Comparison of ENCODE assay signal across 20 mouse cellular contexts in the genomic region with DNA sequence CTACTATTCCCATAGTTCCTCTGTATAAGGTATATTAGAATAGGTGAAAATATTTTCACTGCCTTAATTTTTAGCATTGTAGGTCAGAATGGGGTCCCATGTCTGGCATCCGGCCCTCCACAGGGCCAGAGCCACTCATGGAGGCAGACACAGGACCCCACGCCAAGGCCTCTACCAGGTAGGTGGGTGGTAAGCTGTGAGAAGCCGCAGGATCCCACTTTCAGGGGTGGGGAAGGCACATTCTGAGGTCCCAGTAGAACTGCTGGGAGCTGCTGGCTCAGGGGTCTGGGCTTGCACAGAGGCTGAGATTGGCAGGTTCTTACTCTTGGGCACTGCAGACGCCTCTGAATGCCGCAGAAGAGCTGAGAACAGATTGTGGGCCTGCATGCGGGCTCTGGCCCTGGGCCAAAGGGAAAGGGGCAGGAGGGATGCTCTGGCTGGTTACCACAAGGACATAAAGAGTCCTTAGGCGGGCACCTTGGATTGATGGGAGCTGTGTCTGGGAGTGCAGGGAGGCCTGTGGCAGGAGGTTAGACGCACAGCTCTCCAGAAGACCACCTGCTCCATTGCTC.
DNase-seq lines count a peak whose midpoint lies in the region; ATAC-seq lines count a peak whose summit lies in the region.
"Had no signal": no experiment of that assay in that cellular context is flagged by ENCODE, and none has a peak within 500 bp of the region (broad histone marks: within the 10 kb centered on the region; RNA-seq: fewer than 3 reads in every experiment).

No protein-coding gene starts in this region.

- 96% methylated on average over 8 of the region's 8 CpGs for WGBS in limb, embryonic 10.5 days
- WGBS in intestine, embryonic 15.5 days, result 91% methylated on average over 8 of the region's 8 CpGs

- H3K4me1 ChIP-seq in limb, embryonic 10.5 days, result no peaks in the 10 kb centered on the region
- H3K4me1 ChIP-seq in intestine, embryonic 15.5 days (replicated peaks), result no peaks in the 10 kb centered on the region
- H3K4me1 ChIP-seq: embryonic facial prominence, embryonic 12.5 days; heart, embryonic 10.5 days; midbrain, embryonic 10.5 days had no signal

- DNase-seq in adrenal gland, postnatal 25 days, result peak; percentile 1
- DNase-seq in adrenal gland, adult 18-20 months (ENCODE audit: low spot score in 2 of 2), result no peak
- peak; percentile 56 for DNase-seq in left cerebral cortex, postnatal 4 days
- DNase-seq in left cerebral cortex, adult 9 months (ENCODE audit: low spot score in 2 of 2), result no peak
- DNase-seq in cerebellum, adult 18-20 months, result peak; percentile 59 to 70
- DNase-seq in cerebellum, postnatal 36 days, result peak; percentile 56 to 77
- no peak for DNase-seq in limb, embryonic 10.5 days (ENCODE audit: low spot score)
- DNase-seq: gastrocnemius, postnatal 25 days; heart, postnatal 14 days; lung, embryonic 14.5 days; lung, postnatal 4 days; right cerebral cortex, postnatal 14 days had no signal

- H3K9ac ChIP-seq in intestine, embryonic 15.5 days, result no peak overlapping the region
- H3K9ac ChIP-seq: embryonic facial prominence, embryonic 12.5 days; lung, embryonic 14.5 days had no signal

- no peak for ATAC-seq in intestine, embryonic 15.5 days
- ATAC-seq: CD4-positive, CD25-positive, alpha-beta regulatory T cell, adult 4 months had no signal

- H3K4me2 ChIP-seq in intestine, embryonic 15.5 days (replicated peaks), result no peak overlapping the region
- H3K4me2 ChIP-seq: embryonic facial prominence, embryonic 12.5 days; liver, embryonic 11.5 days; lung, embryonic 14.5 days had no signal

- peaks cover 47% of the 10 kb centered on the region for H3K36me3 ChIP-seq in limb, embryonic 10.5 days
- H3K36me3 ChIP-seq in intestine, embryonic 15.5 days, result no peaks in the 10 kb centered on the region

- no peak overlapping the region for H3K4me3 ChIP-seq in limb, embryonic 10.5 days
- H3K4me3 ChIP-seq in intestine, embryonic 15.5 days (replicated peaks), result no peak overlapping the region
- H3K4me3 ChIP-seq: embryonic facial prominence, embryonic 12.5 days; heart, embryonic 10.5 days; midbrain, embryonic 10.5 days had no signal

- no peak overlapping the region for H3K27ac ChIP-seq in limb, embryonic 10.5 days
- no peak overlapping the region for H3K27ac ChIP-seq in intestine, embryonic 15.5 days
- H3K27ac ChIP-seq: embryonic facial prominence, embryonic 12.5 days; heart, embryonic 10.5 days; midbrain, embryonic 10.5 days; stomach, postnatal 0 days had no signal

- H3K27me3 ChIP-seq in limb, embryonic 10.5 days (ENCODE audit: low read depth, poor library complexity, severe bottlenecking), result no peaks in the 10 kb centered on the region
- no peaks in the 10 kb centered on the region for H3K27me3 ChIP-seq in intestine, embryonic 15.5 days (replicated peaks)
- H3K27me3 ChIP-seq: embryonic facial prominence, embryonic 12.5 days had no signal

- H3K9me3 ChIP-seq in limb, embryonic 10.5 days (replicated peaks), result no peaks in the 10 kb centered on the region
- H3K9me3 ChIP-seq in intestine, embryonic 15.5 days, result no peaks in the 10 kb centered on the region
- H3K9me3 ChIP-seq: embryonic facial prominence, embryonic 12.5 days; G1E; heart, embryonic 10.5 days; midbrain, embryonic 10.5 days had no signal

- intact Hi-C loops in left cerebral cortex, postnatal 4 days (cut with DNase I), result loop anchor here (5.0 to 10.0 kb wide), 3 partner anchors 94 to 1364 kb away; partner anchors contain the start of gene Kdm6a

Comparison
In these comparisons a context has a peak if more than half of its experiments do, and no peak if none do; other contexts are left out.
1. DNase-seq: peak in adrenal gland, postnatal 25 days (single experiment), left cerebral cortex, postnatal 4 days (single experiment), cerebellum, adult 18-20 months (2 of 2) and cerebellum, postnatal 36 days (2 of 2); none in adrenal gland, adult 18-20 months (0 of 2), left cerebral cortex, adult 9 months (0 of 2) and limb, embryonic 10.5 days (single experiment).